Mouse (Mus musculus) kidney, embryonic 14.5 days (tissue): ENCODE measurements around the gene Fmo1. TPM values are rescaled to one million over a fixed set of nuclear protein-coding genes. Genes with fewer than 3 reads are reported as not detected.

Source experiments
- ATAC-seq: fragments of 200-750 bp; cut with Nextera tagmentation; 2 replicates; pipeline ENCODE4 v1.8.0; 2017; ENCODE audit warnings: moderate number of reproducible peaks, mild to moderate bottlenecking, moderate TSS enrichment, moderate library complexity; ENCODE audit not compliant: low FRiP score, low TSS enrichment
- H3K27ac ChIP-seq: fragments of 300-500 bp; sonication (generic); 2 replicates; pipeline ENCODE4 v1.5.1; 2014; ENCODE audit warnings: low read depth, mild to moderate bottlenecking, low read length, moderate library complexity, mixed read lengths
- H3K27me3 ChIP-seq: fragments of 300-500 bp; sonication (generic); 2 replicates; pipeline ENCODE4 v1.6.1; 2014; ENCODE audit warnings: mild to moderate bottlenecking, low read length; ENCODE audit not compliant: control insufficient read depth, insufficient read depth
- H3K36me3 ChIP-seq: fragments of 300-500 bp; sonication (generic); 2 replicates; pipeline ENCODE4 v1.6.1; 2014; ENCODE audit warnings: low read length, mixed read lengths; ENCODE audit not compliant: control insufficient read depth, insufficient read depth
- H3K4me1 ChIP-seq: fragments of 300-500 bp; sonication (generic); 2 replicates; pipeline ENCODE4 v1.6.1; 2014; ENCODE audit warnings: low read length, mixed read lengths; ENCODE audit not compliant: control insufficient read depth, insufficient read depth
- H3K4me2 ChIP-seq: fragments of 300-500 bp; sonication (generic); replicated peaks from 2 replicates; pipeline ENCODE4 v1.6.1; 2014; ENCODE audit warnings: low read depth, mild to moderate bottlenecking, low read length
- H3K4me3 ChIP-seq: fragments of 300-500 bp; sonication (generic); 2 replicates; pipeline ENCODE4 v1.5.1; 2014; ENCODE audit warnings: mild to moderate bottlenecking, low read length
- H3K9ac ChIP-seq: fragments of 300-500 bp; sonication (generic); 2 replicates; pipeline ENCODE4 v1.6.1; 2014; ENCODE audit warnings: low read depth, mild to moderate bottlenecking, low read length, moderate library complexity
- H3K9me3 ChIP-seq: fragments of 300-500 bp; sonication (generic); 2 replicates; pipeline ENCODE4 v1.6.1; 2016; ENCODE audit warnings: low read length; ENCODE audit not compliant: control insufficient read depth
- WGBS: fragments of 180-500 bp; shearing (Covaris S2); extraction: QIAGEN DNeasy Blood & Tissue Kit; methylation state at CpG from one replicate; pipeline ENCODE4 v1.1.7; 2014; 5-methylcytosine and 5-hydroxymethylcytosine counted together
- polyA plus RNA-seq: library from polyadenylated mRNA; unstranded; fragments of >200 nt; fragmentation: Nextera tagmentation; extraction: Ambion mirVana; gene quantifications from 2 replicates; pipeline ENCODE4 v1.2.1, GENCODE M21; 2014

Gene Fmo1
- polyA plus RNA-seq, 1 experiment from 2014 or later, result 17.2 TPM

GRCm38 (mm10) chr1:162853812-162854482 is 12.5 kb downstream of the Fmo1 start:
- H3K9me3 ChIP-seq, result no peaks in the 10 kb centered on the region
- H3K4me1 ChIP-seq, result 0 out of 2 replicates have a peak, but pooled peaks cover 3% of the 10 kb centered on the region
- no peak overlapping the region for H3K4me3 ChIP-seq
- H3K9ac ChIP-seq, result no peak overlapping the region
- no peak overlapping the region for H3K4me2 ChIP-seq
- WGBS, result 74% methylated on average over 3 of the region's 3 CpGs
- H3K27ac ChIP-seq, result no peak overlapping the region
- ATAC-seq, result no peak
- H3K27me3 ChIP-seq, result no peaks in the 10 kb centered on the region
- H3K36me3 ChIP-seq, result no peaks in the 10 kb centered on the region

- no peaks in the 10 kb centered on the region for H3K9me3 ChIP-seq
- WGBS, result 98% methylated on average over 6 of the region's 6 CpGs
These were observed 18.9 kb downstream of the Fmo1 start for GRCm38 (mm10) chr1:162847554-162847953.

GRCm38 (mm10) chr1:162840211-162840610 is 26.2 kb downstream of the Fmo1 start:
- H3K36me3 ChIP-seq, result no peaks in the 10 kb centered on the region
- no peak overlapping the region for H3K27ac ChIP-seq
- no peak overlapping the region for H3K9ac ChIP-seq
- H3K4me1 ChIP-seq, result no peaks in the 10 kb centered on the region
- no peaks in the 10 kb centered on the region for H3K27me3 ChIP-seq
- no peak overlapping the region for H3K4me2 ChIP-seq
- 95% methylated on average over 9 of the region's 9 CpGs for WGBS
- no peaks in the 10 kb centered on the region for H3K9me3 ChIP-seq
- no peak for ATAC-seq
- no peak overlapping the region for H3K4me3 ChIP-seq

More at GRCm38 (mm10) chr1:162847554-162847953, 18.9 kb downstream of the Fmo1 start:
- H3K27me3 ChIP-seq, result no peaks in the 10 kb centered on the region
- no peak overlapping the region for H3K27ac ChIP-seq
- H3K4me2 ChIP-seq, result no peak overlapping the region
- no peak overlapping the region for H3K9ac ChIP-seq
- ATAC-seq, result no peak
- H3K4me3 ChIP-seq, result no peak overlapping the region
- no peaks in the 10 kb centered on the region for H3K36me3 ChIP-seq
- H3K4me1 ChIP-seq, result no peaks in the 10 kb centered on the region

- no peaks in the 10 kb centered on the region for H3K36me3 ChIP-seq
- no peak overlapping the region for H3K4me3 ChIP-seq
- H3K9ac ChIP-seq, result no peak overlapping the region
- H3K27ac ChIP-seq, result no peak overlapping the region
- H3K4me2 ChIP-seq, result no peak overlapping the region
- H3K9me3 ChIP-seq, result no peaks in the 10 kb centered on the region
- no peak for ATAC-seq
- WGBS, result 91% methylated on average over 6 of the region's 6 CpGs
- H3K27me3 ChIP-seq, result no peaks in the 10 kb centered on the region
- H3K4me1 ChIP-seq, result no peaks in the 10 kb centered on the region
These were observed 27.4 kb downstream of the Fmo1 start for GRCm38 (mm10) chr1:162838976-162839375.

GRCm38 (mm10) chr1:162834342-162834741 is 32.1 kb downstream of the Fmo1 start:
- ATAC-seq, result no peak
- Histone ChIP-seq H3K27me3 (no peaks in the 10 kb centered on the region), H3K4me1 (no peaks in the 10 kb centered on the region), H3K4me3 (no peak overlapping the region), H3K9me3 (no peaks in the 10 kb centered on the region), H3K27ac (no peak overlapping the region), H3K36me3 (no peaks in the 10 kb centered on the region), H3K4me2 (no peak overlapping the region), H3K9ac (no peak overlapping the region)
- WGBS, result 78% methylated on average over 5 of the region's 5 CpGs

GRCm38 (mm10) chr1:162832574-162832953 is 33.8 kb downstream of the Fmo1 start:
- ATAC-seq, result no peak
- H3K4me3 ChIP-seq, result no peak overlapping the region
- H3K36me3 ChIP-seq, result no peaks in the 10 kb centered on the region
- H3K27ac ChIP-seq, result no peak overlapping the region
- H3K9ac ChIP-seq, result no peak overlapping the region
- WGBS, result 57% methylated on average over 5 of the region's 5 CpGs
- H3K4me2 ChIP-seq, result no peak overlapping the region; the same call in 1 of the 2 replicates
- H3K9me3 ChIP-seq, result no peaks in the 10 kb centered on the region
- no peaks in the 10 kb centered on the region for H3K27me3 ChIP-seq
- H3K4me1 ChIP-seq, result no peaks in the 10 kb centered on the region

- peak; percentile 79 for ATAC-seq
- no peaks in the 10 kb centered on the region for H3K36me3 ChIP-seq
- WGBS, result 7% methylated on average over 5 of the region's 5 CpGs
- no peak overlapping the region for H3K27ac ChIP-seq
- no peaks in the 10 kb centered on the region for H3K27me3 ChIP-seq
- H3K4me1 ChIP-seq, result no peaks in the 10 kb centered on the region
- no peaks in the 10 kb centered on the region for H3K9me3 ChIP-seq
- H3K4me2 ChIP-seq, result no peak overlapping the region; the same call in 1 of the 2 replicates
- H3K9ac ChIP-seq, result no peak overlapping the region
- H3K4me3 ChIP-seq, result no peak overlapping the region
These were observed 34.4 kb downstream of the Fmo1 start for GRCm38 (mm10) chr1:162831838-162832573.

GRCm38 (mm10) chr1:162819280-162819679 is 47.1 kb downstream of the Fmo1 start:
- no peak for ATAC-seq
- Histone ChIP-seq H3K9me3 (no peaks in the 10 kb centered on the region), H3K27me3 (no peaks in the 10 kb centered on the region), H3K27ac (no peak overlapping the region), H3K4me2 (no peak overlapping the region), H3K4me1 (no peaks in the 10 kb centered on the region), H3K4me3 (no peak overlapping the region), H3K36me3 (no peaks in the 10 kb centered on the region), H3K9ac (no peak overlapping the region)
- 91% methylated on average over 5 of the region's 5 CpGs for WGBS
